Mouse (Mus musculus): ENCODE results near the gene Slc35b4.

- TF ChIP-seq POLR2A (IDR thresholded peaks at IDR 0.05; ENCODE audit: borderline replicate concordance, extremely low read depth, insufficient read depth, insufficient read length, poor library complexity, severe bottlenecking), result no peak
- no peak for TF ChIP-seq CTCF (IDR thresholded peaks at IDR 0.05; ENCODE audit: borderline replicate concordance, extremely low read depth, insufficient read depth, insufficient read length)
Observed at GRCm38 (mm10) chr6:34216450-34217319, 39.8 kb upstream of the Slc35b4 start.

Data from brain, embryonic 14.5 days (tissue).